Mouse (Mus musculus): Measurements from ENCODE around the gene Camsap3. TPM values are rescaled to one million over a fixed set of nuclear protein-coding genes. Genes with fewer than 3 reads are reported as not detected.
"Not testable (repeated sequence)": the region's sequence is repeated elsewhere in the genome, so short reads cannot be mapped to it uniquely, and the experiment has no call there.

Gene Camsap3
- polyA plus RNA-seq, 1 experiment = 0.19 TPM

DNA sequence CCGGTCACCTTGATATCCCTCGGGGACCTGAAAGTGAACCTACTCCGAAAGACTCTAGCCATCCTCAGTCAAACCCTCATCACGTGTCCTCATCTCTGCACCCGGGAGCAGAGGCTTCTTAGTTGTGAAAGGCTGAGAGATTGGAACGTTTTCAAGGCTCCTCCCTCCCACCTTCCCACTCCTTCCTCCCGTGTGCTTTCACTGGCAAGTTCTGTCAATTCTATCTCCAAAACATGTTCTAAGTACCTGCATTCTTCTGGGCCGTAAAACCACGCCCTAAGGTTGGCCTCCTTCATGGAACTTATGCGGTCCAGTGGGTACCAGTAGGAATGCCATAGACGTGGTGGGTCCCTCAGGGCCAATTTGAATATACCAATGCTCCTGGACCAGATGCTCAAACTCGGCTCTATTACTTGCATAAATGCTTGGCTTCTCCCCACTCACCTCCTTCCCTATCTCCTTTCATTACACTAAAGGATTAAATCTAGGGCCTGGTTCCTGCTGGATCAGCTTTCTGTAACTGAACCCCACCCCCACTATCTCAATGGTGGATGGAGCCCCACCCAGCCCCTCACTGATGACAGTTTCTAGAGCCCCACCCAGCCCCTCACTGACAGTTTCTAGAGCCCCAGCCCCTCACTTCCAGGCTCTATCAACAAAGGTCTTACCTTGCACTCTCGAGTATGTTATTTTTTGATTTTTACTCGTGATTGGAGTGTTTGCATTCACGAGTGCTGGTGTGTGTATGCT is 10.7 kb upstream of the Camsap3 start:
- Histone ChIP-seq H3K36me3 (ENCODE audit: control insufficient read depth, insufficient read depth) (no peaks in the 10 kb centered on the region), H3ac (ENCODE audit: control insufficient read depth, insufficient read length, low read depth) (no peak overlapping the region), H3K4me3 (ENCODE audit: insufficient read depth, poor library complexity, severe bottlenecking) (no peak overlapping the region), H3K27me3 (ENCODE audit: control insufficient read depth, insufficient read depth, insufficient read length) (peaks cover 11% of the 10 kb centered on the region), H3K79me2 (ENCODE audit: control insufficient read depth, insufficient read depth) (no peaks in the 10 kb centered on the region), H3K79me3 (ENCODE audit: low read depth) (no peaks in the 10 kb centered on the region)
- TF ChIP-seq MAX (IDR thresholded peaks at IDR 0.05) (no peak), CEBPB (IDR thresholded peaks at IDR 0.05; ENCODE audit: low read depth) (no peak), CTCF (IDR thresholded peaks at IDR 0.05; ENCODE audit: control insufficient read depth, insufficient read depth, insufficient read length) (no peak), MYOD1 (IDR thresholded peaks at IDR 0.05; ENCODE audit: control insufficient read depth, insufficient read length, low read depth) (no peak), USF1 (IDR thresholded peaks at IDR 0.05; ENCODE audit: low read depth) (no peak), MYOG (IDR thresholded peaks at IDR 0.05; ENCODE audit: control insufficient read depth, extremely low read depth, insufficient read length) (no peak)

DNA sequence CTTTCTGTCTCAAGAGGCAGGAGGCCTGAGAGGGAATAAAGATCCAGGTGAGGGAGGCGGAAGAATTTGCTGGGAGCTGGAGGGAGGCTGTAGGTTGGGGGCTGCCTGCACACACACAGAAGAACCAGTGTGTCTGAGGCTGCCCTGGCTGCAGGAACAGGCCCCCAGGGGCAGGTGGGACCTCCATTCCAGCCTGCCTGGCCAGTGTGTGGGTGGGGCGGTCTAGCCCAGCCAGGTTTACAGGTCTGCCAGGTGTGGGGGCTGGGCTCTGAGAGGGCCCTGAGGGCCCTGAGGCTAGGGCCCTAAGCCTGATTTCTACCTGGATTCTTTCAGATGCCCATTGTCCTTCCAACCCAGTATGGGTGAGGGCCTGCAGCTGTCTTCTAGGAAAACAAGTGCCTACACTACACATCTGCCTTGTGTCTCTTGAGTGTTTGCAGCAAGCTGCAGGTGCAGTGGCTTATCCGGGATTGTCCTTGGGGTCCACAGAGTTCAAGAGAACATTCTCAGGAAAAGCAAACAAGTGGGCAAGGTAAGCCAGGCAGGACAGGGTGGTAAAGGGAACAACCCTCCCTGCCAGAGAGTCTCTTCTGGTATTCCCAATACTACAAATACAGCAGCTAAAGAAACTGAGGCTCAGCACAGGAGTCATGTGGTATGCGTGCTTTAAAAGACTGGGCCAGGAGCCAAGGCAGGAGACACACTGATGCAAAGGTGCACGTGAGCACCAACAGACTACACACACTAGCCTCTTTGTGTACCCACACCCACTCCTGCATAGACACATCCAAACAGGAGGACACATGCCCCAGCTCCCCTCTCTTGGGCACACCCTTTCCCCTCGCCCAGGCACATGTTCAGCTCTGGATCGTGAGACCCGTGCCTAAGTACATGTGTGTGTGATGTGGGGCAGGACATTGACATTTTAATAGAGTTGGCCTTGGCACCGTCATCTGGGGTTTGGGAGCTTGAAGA is 7.4 kb upstream of the Camsap3 start:
- Histone ChIP-seq H3K27me3 (ENCODE audit: control insufficient read depth, insufficient read depth, insufficient read length) (peaks cover 11% of the 10 kb centered on the region), H3ac (ENCODE audit: control insufficient read depth, insufficient read length, low read depth) (no peak overlapping the region), H3K79me2 (ENCODE audit: control insufficient read depth, insufficient read depth) (no peaks in the 10 kb centered on the region), H3K4me3 (ENCODE audit: insufficient read depth, poor library complexity, severe bottlenecking) (no peak overlapping the region), H3K79me3 (ENCODE audit: low read depth) (no peaks in the 10 kb centered on the region), H3K36me3 (ENCODE audit: control insufficient read depth, insufficient read depth) (no peaks in the 10 kb centered on the region)
- TF ChIP-seq MAX (IDR thresholded peaks at IDR 0.05) = no peak
- no peak for TF ChIP-seq FOSL1 (IDR thresholded peaks at IDR 0.05; ENCODE audit: insufficient read depth, low read length, poor library complexity, severe bottlenecking)
- TF ChIP-seq CEBPB (IDR thresholded peaks at IDR 0.05; ENCODE audit: low read depth) = no peak
- TF ChIP-seq CTCF (IDR thresholded peaks at IDR 0.05; ENCODE audit: control insufficient read depth, insufficient read depth, insufficient read length) = no peak
- no peak for TF ChIP-seq MYOG (IDR thresholded peaks at IDR 0.05; ENCODE audit: control insufficient read depth, extremely low read depth, insufficient read length)
- no peak for TF ChIP-seq MYOD1 (IDR thresholded peaks at IDR 0.05; ENCODE audit: control insufficient read depth, insufficient read length, low read depth)
- TF ChIP-seq USF1 (IDR thresholded peaks at IDR 0.05; ENCODE audit: low read depth) = no peak

DNA sequence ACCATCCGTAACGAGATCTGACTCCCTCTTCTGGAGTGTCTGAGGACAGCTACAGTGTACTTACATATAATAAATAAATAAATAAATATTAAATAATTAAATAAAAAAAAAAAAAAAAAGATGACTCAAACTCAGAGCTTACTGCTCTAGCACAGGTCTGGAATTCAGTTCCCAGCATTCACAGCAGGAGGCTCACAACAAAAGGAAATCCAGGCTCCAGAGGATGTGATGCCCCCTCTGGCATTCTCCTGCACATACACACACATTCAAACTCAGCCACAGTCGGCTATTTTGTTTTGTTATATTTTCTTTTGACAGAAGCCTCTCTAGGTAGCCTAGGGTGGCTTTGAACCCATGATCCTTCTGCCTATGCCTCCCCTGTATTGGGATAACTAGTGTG is 5.1 kb upstream of the Camsap3 start:
- not testable (repeated sequence) for H3K4me3 ChIP-seq (ENCODE audit: insufficient read depth, poor library complexity, severe bottlenecking); H3ac ChIP-seq (ENCODE audit: control insufficient read depth, insufficient read length, low read depth); H3K36me3 ChIP-seq (ENCODE audit: control insufficient read depth, insufficient read depth); H3K79me2 ChIP-seq (ENCODE audit: control insufficient read depth, insufficient read depth); H3K79me3 ChIP-seq (ENCODE audit: low read depth)
- H3K27me3 ChIP-seq (ENCODE audit: control insufficient read depth, insufficient read depth, insufficient read length) = peaks cover 12% of the 10 kb centered on the region

DNA sequence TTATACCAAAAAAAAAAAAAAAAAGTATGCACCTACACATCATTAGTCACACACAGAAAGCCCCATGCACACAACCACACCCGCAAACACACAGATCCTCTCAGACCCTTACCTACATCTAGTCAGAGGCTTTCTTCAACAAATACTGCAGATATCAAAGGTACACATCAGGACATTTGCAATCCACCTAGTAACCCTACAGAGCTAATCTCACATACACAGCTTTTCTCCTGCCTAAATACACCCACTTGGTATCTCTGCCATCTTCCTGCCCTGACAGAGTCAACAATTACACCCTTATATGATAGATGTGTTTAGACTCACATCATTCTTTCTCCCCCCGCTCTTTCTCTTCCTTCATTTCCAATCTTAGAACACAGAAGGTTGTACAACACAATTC is 641 bp upstream of the Camsap3 start:
- no peaks in the 10 kb centered on the region for H3K36me3 ChIP-seq (ENCODE audit: control insufficient read depth, insufficient read depth)
- TF ChIP-seq MYOD1 (IDR thresholded peaks at IDR 0.05; ENCODE audit: control insufficient read depth, insufficient read length, low read depth) = no peak

DNA sequence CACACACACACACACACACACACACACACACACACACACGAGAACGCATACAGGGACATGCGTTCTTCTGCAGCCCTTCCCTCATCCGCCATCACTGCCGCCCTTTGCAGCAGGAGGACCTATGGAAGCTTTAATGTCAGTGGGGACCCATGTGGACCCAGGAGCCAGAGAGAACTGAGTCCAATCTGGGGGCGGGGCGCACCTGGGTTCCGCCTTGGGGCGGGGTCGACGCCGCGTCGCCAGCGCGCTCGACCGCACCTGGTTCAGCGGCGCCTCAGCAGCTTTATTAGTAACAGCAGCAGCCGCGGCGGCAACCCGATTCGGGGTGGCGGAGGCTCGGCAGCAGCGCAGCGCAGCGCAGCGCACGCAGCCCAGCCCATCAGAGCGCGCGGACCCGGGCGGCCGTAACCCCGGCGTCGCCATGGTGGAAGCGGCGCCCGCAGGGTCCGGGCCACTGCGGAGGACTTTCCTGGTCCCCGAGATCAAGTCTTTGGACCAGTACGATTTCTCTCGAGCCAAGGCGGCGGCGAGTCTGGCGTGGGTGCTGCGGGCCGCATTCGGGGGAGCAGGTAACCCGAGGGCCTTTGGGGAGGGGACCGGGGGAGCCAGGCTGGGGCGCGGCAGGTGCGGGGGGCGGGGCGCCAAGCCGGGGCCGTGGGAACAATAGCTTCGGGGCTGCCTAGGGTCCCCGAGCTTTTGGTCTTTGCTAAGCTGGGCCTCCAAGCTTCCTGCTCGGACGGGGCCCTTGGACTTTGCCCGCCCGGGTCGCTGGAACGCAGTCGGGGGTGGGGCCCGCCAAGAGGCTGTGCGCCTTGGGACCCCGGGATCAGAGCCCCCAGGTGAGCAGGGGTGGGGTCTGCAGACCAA is 531 bp downstream of the Camsap3 start:
- Histone ChIP-seq H3K79me2 (ENCODE audit: control insufficient read depth, insufficient read depth) (no peaks in the 10 kb centered on the region), H3K4me3 (ENCODE audit: insufficient read depth, poor library complexity, severe bottlenecking) (no peak overlapping the region), H3K36me3 (ENCODE audit: control insufficient read depth, insufficient read depth) (no peaks in the 10 kb centered on the region), H3ac (ENCODE audit: control insufficient read depth, insufficient read length, low read depth) (no peak overlapping the region), H3K79me3 (ENCODE audit: low read depth) (no peaks in the 10 kb centered on the region), H3K27me3 (ENCODE audit: control insufficient read depth, insufficient read depth, insufficient read length) (peaks cover 18% of the 10 kb centered on the region)
- TF ChIP-seq FOSL1 (IDR thresholded peaks at IDR 0.05; ENCODE audit: insufficient read depth, low read length, poor library complexity, severe bottlenecking) = no peak

More for the DNA sequence above, 641 bp upstream of the Camsap3 start:
- Histone ChIP-seq H3K79me3 (ENCODE audit: low read depth) (no peaks in the 10 kb centered on the region), H3ac (ENCODE audit: control insufficient read depth, insufficient read length, low read depth) (no peak overlapping the region), H3K79me2 (ENCODE audit: control insufficient read depth, insufficient read depth) (no peaks in the 10 kb centered on the region), H3K4me3 (ENCODE audit: insufficient read depth, poor library complexity, severe bottlenecking) (no peak overlapping the region), H3K27me3 (ENCODE audit: control insufficient read depth, insufficient read depth, insufficient read length) (peaks cover 18% of the 10 kb centered on the region)

DNA sequence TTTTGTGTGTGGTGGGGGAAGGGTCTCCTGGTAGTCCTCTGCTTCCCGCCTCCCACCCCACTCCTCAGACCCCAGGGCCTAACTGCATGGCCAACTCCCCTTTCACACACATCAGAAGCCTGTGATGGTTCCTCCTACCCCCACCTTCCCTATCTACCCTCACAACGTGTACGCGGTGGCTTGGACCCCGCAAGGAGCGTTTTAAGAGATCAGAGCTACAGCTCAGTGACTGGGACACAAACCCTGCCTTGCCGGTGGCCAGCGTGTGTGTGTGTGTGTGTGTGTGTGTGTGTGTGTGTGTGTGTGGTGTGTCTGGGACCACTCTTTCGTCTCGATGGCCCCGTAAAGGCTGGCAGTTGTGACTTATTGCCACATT is 1.2 kb downstream of the Camsap3 start:
- Histone ChIP-seq H3K79me2 (ENCODE audit: control insufficient read depth, insufficient read depth) (no peaks in the 10 kb centered on the region), H3K27me3 (ENCODE audit: control insufficient read depth, insufficient read depth, insufficient read length) (peaks cover 19% of the 10 kb centered on the region), H3K36me3 (ENCODE audit: control insufficient read depth, insufficient read depth) (no peaks in the 10 kb centered on the region), H3ac (ENCODE audit: control insufficient read depth, insufficient read length, low read depth) (no peak overlapping the region), H3K4me3 (ENCODE audit: insufficient read depth, poor library complexity, severe bottlenecking) (no peak overlapping the region), H3K79me3 (ENCODE audit: low read depth) (no peaks in the 10 kb centered on the region)
- TF ChIP-seq MAX (IDR thresholded peaks at IDR 0.05) = no peak
